Mouse (Mus musculus): ENCODE measurements around the gene Mertk. TPM values are rescaled to one million over a fixed set of nuclear protein-coding genes. Genes with fewer than 3 reads are reported as not detected.

The Mertk gene
- polyA plus RNA-seq, 1 experiment from 2014 or later, result 1.4 TPM

DNA sequence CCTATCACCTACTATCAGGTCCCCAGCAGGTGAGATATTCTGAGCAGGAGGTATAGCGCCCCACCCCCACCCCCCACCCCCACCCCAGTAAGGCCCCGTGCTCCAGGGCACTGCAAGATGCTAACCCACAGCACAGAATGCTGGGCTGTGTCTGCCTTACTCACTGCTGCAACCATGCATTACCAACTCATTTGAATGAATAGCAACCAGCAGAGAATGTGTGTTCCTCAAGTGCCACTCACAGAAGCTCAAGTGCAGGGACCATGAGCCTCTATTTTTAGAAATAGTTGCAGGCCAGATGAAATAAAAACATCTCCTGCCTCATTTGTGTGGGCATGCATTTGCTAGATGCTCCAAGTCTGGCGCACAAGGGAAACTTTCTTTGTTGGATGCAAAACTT, 28.8 kb downstream of the Mertk start:
- Histone ChIP-seq H3K4me3 (replicated peaks; ENCODE audit: low read depth, low read length) (no peak overlapping the region), H3K9ac (replicated peaks; ENCODE audit: low read length) (no peak overlapping the region), H3K9me3 (ENCODE audit: control insufficient read depth, low read length) (no peaks in the 10 kb centered on the region), H3K27me3 (ENCODE audit: control insufficient read depth, insufficient read depth, low read length) (no peaks in the 10 kb centered on the region), H3K27ac (replicated peaks; ENCODE audit: low read depth, low read length) (no peak overlapping the region), H3K4me2 (ENCODE audit: low read length) (no peak overlapping the region), H3K4me1 (ENCODE audit: control insufficient read depth, insufficient read depth, low read length) (no peaks in the 10 kb centered on the region), H3K36me3 (ENCODE audit: control insufficient read depth, insufficient read depth, low read length) (no peaks in the 10 kb centered on the region)
- no peak for DNase-seq
- WGBS, result 44% methylated on average over 3 of the region's 3 CpGs
- ATAC-seq (ENCODE audit: low FRiP score, low TSS enrichment), result no peak

DNA sequence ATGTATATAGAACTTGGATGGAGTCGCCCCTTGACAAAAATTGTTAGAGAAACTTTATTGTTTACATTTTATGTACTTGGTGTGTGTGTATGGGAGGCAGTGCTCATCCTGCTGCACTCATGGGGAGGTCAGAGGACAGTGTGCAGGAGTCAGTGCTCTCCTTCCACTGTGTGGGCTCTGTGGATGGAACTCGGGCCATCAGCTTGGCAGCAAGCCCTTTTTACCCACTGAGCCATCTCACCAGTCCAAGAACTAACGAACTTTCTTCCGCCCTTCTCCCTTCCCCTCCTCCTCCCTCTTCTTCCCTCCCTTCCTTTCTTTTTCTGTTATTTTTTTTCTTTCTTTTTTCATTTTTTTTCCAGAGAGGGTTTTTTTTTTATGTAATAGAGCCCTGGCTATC, 29.3 kb downstream of the Mertk start:
- Histone ChIP-seq H3K9me3 (ENCODE audit: control insufficient read depth, low read length) (no peaks in the 10 kb centered on the region), H3K27me3 (ENCODE audit: control insufficient read depth, insufficient read depth, low read length) (no peaks in the 10 kb centered on the region), H3K9ac (replicated peaks; ENCODE audit: low read length) (no peak overlapping the region), H3K4me3 (replicated peaks; ENCODE audit: low read depth, low read length) (no peak overlapping the region), H3K4me2 (ENCODE audit: low read length) (no peak overlapping the region), H3K36me3 (ENCODE audit: control insufficient read depth, insufficient read depth, low read length) (no peaks in the 10 kb centered on the region), H3K4me1 (ENCODE audit: control insufficient read depth, insufficient read depth, low read length) (no peaks in the 10 kb centered on the region), H3K27ac (replicated peaks; ENCODE audit: low read depth, low read length) (no peak overlapping the region)
- ATAC-seq (ENCODE audit: low FRiP score, low TSS enrichment), result no peak
- DNase-seq, result no peak
- 85% methylated on average over 4 of the region's 4 CpGs for WGBS

DNA sequence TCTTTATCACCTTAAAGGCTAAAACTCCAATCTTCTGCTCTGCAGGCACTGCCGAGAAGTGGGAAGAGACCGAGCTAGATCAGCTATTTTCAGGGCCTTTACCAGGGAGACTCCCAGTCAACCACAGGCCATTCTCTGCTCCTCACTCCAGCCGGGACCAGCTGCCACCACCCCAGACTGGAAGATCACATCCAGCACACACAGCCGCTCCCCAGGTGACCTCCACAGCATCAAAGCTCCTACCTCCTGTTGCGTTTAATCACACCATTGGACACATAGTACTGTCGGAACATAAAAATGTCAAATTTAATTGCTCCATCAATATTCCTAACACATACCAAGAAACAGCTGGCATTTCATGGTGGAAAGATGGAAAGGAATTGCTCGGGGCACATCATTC, 30.4 kb downstream of the Mertk start:
- ATAC-seq (ENCODE audit: low FRiP score, low TSS enrichment) (no peak), DNase-seq (no peak)
- no peak overlapping the region for H3K27ac ChIP-seq (replicated peaks; ENCODE audit: low read depth, low read length)
- no peaks in the 10 kb centered on the region for H3K9me3 ChIP-seq (ENCODE audit: control insufficient read depth, low read length)
- no peak overlapping the region for H3K4me2 ChIP-seq (ENCODE audit: low read length)
- no peaks in the 10 kb centered on the region for H3K4me1 ChIP-seq (ENCODE audit: control insufficient read depth, insufficient read depth, low read length)
- WGBS, result 79% methylated on average over 7 of the region's 7 CpGs
- H3K27me3 ChIP-seq (ENCODE audit: control insufficient read depth, insufficient read depth, low read length), result no peaks in the 10 kb centered on the region
- no peaks in the 10 kb centered on the region for H3K36me3 ChIP-seq (ENCODE audit: control insufficient read depth, insufficient read depth, low read length)
- no peak overlapping the region for H3K9ac ChIP-seq (replicated peaks; ENCODE audit: low read length)
- H3K4me3 ChIP-seq (replicated peaks; ENCODE audit: low read depth, low read length), result no peak overlapping the region

DNA sequence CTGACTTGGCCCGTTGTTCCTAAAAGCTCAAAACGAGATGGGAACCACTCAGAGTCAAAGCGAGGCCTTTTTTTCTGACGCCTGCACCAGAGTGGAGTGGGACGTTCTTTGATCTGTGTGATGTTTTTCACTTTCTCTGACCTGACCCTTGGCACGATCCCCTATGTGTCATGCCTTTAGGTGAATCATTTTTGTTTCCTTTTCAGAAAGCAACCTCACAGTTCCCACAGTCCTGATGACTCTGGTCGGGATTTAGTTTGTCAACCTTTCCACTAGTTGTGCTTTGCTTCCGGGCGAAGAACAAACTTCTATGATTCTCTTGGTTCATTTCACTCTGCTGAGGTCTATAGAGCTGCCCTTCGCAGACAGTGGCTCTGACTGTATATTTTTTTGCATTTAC, 32.8 kb downstream of the Mertk start:
- no peak overlapping the region for H3K4me2 ChIP-seq (ENCODE audit: low read length)
- H3K27me3 ChIP-seq (ENCODE audit: control insufficient read depth, insufficient read depth, low read length), result no peaks in the 10 kb centered on the region
- no peaks in the 10 kb centered on the region for H3K36me3 ChIP-seq (ENCODE audit: control insufficient read depth, insufficient read depth, low read length)
- no peak overlapping the region for H3K4me3 ChIP-seq (replicated peaks; ENCODE audit: low read depth, low read length)
- H3K9me3 ChIP-seq (ENCODE audit: control insufficient read depth, low read length), result no peaks in the 10 kb centered on the region
- ATAC-seq (ENCODE audit: low FRiP score, low TSS enrichment), result no peak
- WGBS, result 86% methylated on average over 10 of the region's 10 CpGs
- H3K27ac ChIP-seq (replicated peaks; ENCODE audit: low read depth, low read length), result no peak overlapping the region
- H3K9ac ChIP-seq (replicated peaks; ENCODE audit: low read length), result no peak overlapping the region
- no peaks in the 10 kb centered on the region for H3K4me1 ChIP-seq (ENCODE audit: control insufficient read depth, insufficient read depth, low read length)
- DNase-seq, result no peak

DNA sequence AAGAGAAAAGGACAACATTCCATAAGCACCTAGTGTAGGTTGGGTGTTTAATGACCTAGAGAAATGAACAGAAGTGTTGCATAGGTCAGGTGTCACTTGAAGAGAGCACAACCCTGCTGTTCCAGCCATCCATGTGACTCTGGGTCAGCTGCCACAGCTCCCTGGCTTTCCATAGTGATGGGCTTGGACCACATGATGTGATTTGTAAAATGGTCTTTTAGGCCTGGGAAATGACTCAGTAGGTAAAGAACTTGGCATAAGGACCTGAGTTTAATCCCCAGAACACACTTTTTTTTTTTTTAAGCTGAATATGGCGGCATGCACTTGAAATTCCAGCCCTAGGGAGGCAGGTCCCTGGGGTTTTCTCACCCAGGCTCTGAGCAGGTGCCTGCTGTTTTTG, 33.2 kb downstream of the Mertk start:
- WGBS, result 96% methylated on average over 1 of the region's 1 CpGs

DNA sequence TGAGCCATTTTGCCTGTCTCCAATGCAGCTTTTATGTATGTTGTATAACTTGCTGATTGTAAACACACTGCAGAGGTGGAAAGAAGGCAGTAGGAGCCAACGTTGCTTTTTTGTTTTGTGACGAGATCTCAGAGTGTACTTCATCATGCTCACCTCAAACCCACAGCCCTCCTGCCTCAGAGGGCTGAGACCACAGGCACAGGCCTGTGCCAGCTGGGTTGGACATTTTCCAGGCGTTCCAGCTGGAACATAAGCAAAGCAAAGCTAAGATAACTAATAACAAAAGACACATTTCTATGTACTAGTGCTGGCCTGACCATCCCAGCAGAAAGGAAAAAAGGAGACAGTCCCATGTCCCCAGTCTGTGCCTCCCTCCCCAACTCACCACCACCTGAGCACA, 36.3 kb downstream of the Mertk start:
- DNase-seq, result no peak
- H3K4me1 ChIP-seq (ENCODE audit: control insufficient read depth, insufficient read depth, low read length), result no peaks in the 10 kb centered on the region
- no peaks in the 10 kb centered on the region for H3K27me3 ChIP-seq (ENCODE audit: control insufficient read depth, insufficient read depth, low read length)
- H3K36me3 ChIP-seq (ENCODE audit: control insufficient read depth, insufficient read depth, low read length), result no peaks in the 10 kb centered on the region
- H3K27ac ChIP-seq (replicated peaks; ENCODE audit: low read depth, low read length), result no peak overlapping the region
- no peak overlapping the region for H3K4me2 ChIP-seq (ENCODE audit: low read length)
- 82% methylated on average over 3 of the region's 3 CpGs for WGBS
- H3K4me3 ChIP-seq (replicated peaks; ENCODE audit: low read depth, low read length), result no peak overlapping the region
- H3K9ac ChIP-seq (replicated peaks; ENCODE audit: low read length), result no peak overlapping the region
- ATAC-seq (ENCODE audit: low FRiP score, low TSS enrichment), result no peak
- no peaks in the 10 kb centered on the region for H3K9me3 ChIP-seq (ENCODE audit: control insufficient read depth, low read length)

More for the DNA sequence above, 33.2 kb downstream of the Mertk start:
- Histone ChIP-seq H3K4me3 (replicated peaks; ENCODE audit: low read depth, low read length) (no peak overlapping the region), H3K9ac (replicated peaks; ENCODE audit: low read length) (no peak overlapping the region), H3K36me3 (ENCODE audit: control insufficient read depth, insufficient read depth, low read length) (no peaks in the 10 kb centered on the region), H3K27me3 (ENCODE audit: control insufficient read depth, insufficient read depth, low read length) (no peaks in the 10 kb centered on the region), H3K27ac (replicated peaks; ENCODE audit: low read depth, low read length) (no peak overlapping the region), H3K4me2 (ENCODE audit: low read length) (no peak overlapping the region), H3K4me1 (ENCODE audit: control insufficient read depth, insufficient read depth, low read length) (no peaks in the 10 kb centered on the region), H3K9me3 (ENCODE audit: control insufficient read depth, low read length) (no peaks in the 10 kb centered on the region)
- no peak for ATAC-seq (ENCODE audit: low FRiP score, low TSS enrichment)
- no peak for DNase-seq

DNA sequence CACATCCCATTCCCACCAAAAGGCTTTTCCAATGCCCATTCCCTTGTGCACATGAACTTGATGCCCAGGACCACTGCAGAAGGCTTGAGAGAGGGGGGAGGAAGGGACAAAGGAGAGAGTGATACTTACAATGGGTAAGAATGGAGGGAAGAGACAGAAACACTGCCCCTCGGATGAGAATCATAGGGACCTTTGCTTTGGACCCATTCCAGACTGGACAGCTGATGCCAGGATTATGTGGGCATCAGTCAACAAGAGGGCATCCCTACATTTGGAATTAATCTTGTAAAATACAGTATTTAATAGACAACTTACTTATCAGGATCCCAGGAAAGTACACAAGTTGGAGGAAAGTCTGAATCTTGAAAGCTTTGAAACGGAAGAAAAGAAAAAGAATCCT, 38.3 kb downstream of the Mertk start:
- Histone ChIP-seq H3K4me3 (replicated peaks; ENCODE audit: low read depth, low read length) (no peak overlapping the region), H3K4me1 (ENCODE audit: control insufficient read depth, insufficient read depth, low read length) (no peaks in the 10 kb centered on the region), H3K27me3 (ENCODE audit: control insufficient read depth, insufficient read depth, low read length) (no peaks in the 10 kb centered on the region), H3K27ac (replicated peaks; ENCODE audit: low read depth, low read length) (no peak overlapping the region), H3K4me2 (ENCODE audit: low read length) (no peak overlapping the region), H3K36me3 (ENCODE audit: control insufficient read depth, insufficient read depth, low read length) (no peaks in the 10 kb centered on the region), H3K9ac (replicated peaks; ENCODE audit: low read length) (no peak overlapping the region), H3K9me3 (ENCODE audit: control insufficient read depth, low read length) (no peaks in the 10 kb centered on the region)
- DNase-seq, result no peak
- ATAC-seq (ENCODE audit: low FRiP score, low TSS enrichment), result no peak
- 91% methylated on average over 2 of the region's 2 CpGs for WGBS

DNA sequence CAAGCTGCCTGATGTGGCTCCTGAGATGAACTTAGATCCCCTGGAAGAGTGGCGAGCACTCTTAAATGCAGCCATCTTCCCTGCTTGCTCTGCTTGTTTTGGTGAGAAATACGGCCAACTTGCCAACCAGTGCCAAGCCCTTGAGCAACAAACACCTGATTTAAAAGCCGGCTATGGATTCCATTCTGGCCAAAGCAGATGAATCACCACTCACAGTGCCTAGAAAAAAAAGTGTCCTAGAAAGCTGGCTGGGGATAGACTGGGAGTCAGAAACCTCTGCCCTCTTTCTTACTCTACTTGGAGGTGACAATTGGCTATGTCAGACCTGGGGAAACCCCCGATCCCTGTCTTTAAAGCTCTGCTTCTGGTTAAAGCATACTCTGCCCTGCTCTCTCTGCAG, 39.0 kb downstream of the Mertk start:
- no peaks in the 10 kb centered on the region for H3K27me3 ChIP-seq (ENCODE audit: control insufficient read depth, insufficient read depth, low read length)
- no peaks in the 10 kb centered on the region for H3K4me1 ChIP-seq (ENCODE audit: control insufficient read depth, insufficient read depth, low read length)
- DNase-seq, result no peak
- H3K9ac ChIP-seq (replicated peaks; ENCODE audit: low read length), result no peak overlapping the region
- ATAC-seq (ENCODE audit: low FRiP score, low TSS enrichment), result no peak
- H3K4me2 ChIP-seq (ENCODE audit: low read length), result no peak overlapping the region
- H3K36me3 ChIP-seq (ENCODE audit: control insufficient read depth, insufficient read depth, low read length), result no peaks in the 10 kb centered on the region
- 96% methylated on average over 4 of the region's 4 CpGs for WGBS
- no peak overlapping the region for H3K27ac ChIP-seq (replicated peaks; ENCODE audit: low read depth, low read length)
- no peaks in the 10 kb centered on the region for H3K9me3 ChIP-seq (ENCODE audit: control insufficient read depth, low read length)
- H3K4me3 ChIP-seq (replicated peaks; ENCODE audit: low read depth, low read length), result no peak overlapping the region

DNA sequence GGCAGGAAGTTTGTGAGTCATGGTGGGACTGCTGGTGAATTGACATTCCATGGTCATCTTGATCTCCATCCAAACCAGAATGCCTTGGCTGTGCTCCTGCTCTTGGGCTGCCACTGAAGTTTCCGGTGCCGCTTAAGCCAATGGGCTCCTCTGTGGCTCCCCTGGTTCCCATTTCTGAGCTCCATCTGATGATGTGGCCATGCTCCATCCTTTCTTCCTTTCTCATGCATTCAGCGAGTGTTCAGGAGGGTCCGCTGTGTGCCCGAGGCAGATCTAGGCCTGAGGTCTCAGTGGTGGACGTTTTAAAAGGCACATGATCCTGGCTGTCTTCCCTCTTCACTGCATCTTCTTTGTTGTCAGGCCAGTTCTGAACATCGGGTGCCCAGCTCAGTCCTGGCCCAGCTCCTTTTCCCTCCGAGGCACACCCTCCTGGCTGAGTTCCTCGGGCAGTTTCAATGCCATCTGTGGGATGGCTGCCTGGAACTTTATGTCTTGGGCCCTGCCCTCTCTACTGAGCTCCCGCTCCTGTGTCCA, 40.0 kb downstream of the Mertk start:
- no peak overlapping the region for H3K4me2 ChIP-seq (ENCODE audit: low read length)
- H3K27me3 ChIP-seq (ENCODE audit: control insufficient read depth, insufficient read depth, low read length), result no peaks in the 10 kb centered on the region
- no peaks in the 10 kb centered on the region for H3K36me3 ChIP-seq (ENCODE audit: control insufficient read depth, insufficient read depth, low read length)
- H3K4me1 ChIP-seq (ENCODE audit: control insufficient read depth, insufficient read depth, low read length), result no peaks in the 10 kb centered on the region
- no peaks in the 10 kb centered on the region for H3K9me3 ChIP-seq (ENCODE audit: control insufficient read depth, low read length)
- H3K9ac ChIP-seq (replicated peaks; ENCODE audit: low read length), result no peak overlapping the region
- ATAC-seq (ENCODE audit: low FRiP score, low TSS enrichment) (no peak), DNase-seq (no peak)
- WGBS, result 83% methylated on average over 10 of the region's 10 CpGs
- no peak overlapping the region for H3K4me3 ChIP-seq (replicated peaks; ENCODE audit: low read depth, low read length)
- no peak overlapping the region for H3K27ac ChIP-seq (replicated peaks; ENCODE audit: low read depth, low read length)

Data from midbrain, embryonic 14.5 days (tissue).